Mouse (Mus musculus) megakaryocyte, adult 5-6 weeks (primary cell): ENCODE data around the gene Pxn. TPM values are rescaled to one million over a fixed set of nuclear protein-coding genes. Genes with fewer than 3 reads are reported as not detected.
A peak's percentile ranks its signal among the peaks of the same experiment; 100 is the strongest.

ENCODE experiments used
- ATAC-seq: 2 replicates; pipeline ENCODE4 v1.8.0; 2016; ENCODE audit warnings: mild to moderate bottlenecking, inconsistent platforms; ENCODE audit not compliant: poor library complexity, severe bottlenecking
- total RNA-seq, 2 experiments: library from RNA; stranded (forward) in 1 of 2; stranded (reverse) in 1 of 2; fragments of 153-499, 151-499 nt in 1 of 2; fragments of 221-1000, 200-1000 nt in 1 of 2; gene quantifications; 2 replicates each; pipeline versions ENCODE4 v1.2.3 to v1.2.4; 2015 to 2017

Gene Pxn
- total RNA-seq, 2 experiments from 2014 or later = 93.8 to 199 TPM

DNA sequence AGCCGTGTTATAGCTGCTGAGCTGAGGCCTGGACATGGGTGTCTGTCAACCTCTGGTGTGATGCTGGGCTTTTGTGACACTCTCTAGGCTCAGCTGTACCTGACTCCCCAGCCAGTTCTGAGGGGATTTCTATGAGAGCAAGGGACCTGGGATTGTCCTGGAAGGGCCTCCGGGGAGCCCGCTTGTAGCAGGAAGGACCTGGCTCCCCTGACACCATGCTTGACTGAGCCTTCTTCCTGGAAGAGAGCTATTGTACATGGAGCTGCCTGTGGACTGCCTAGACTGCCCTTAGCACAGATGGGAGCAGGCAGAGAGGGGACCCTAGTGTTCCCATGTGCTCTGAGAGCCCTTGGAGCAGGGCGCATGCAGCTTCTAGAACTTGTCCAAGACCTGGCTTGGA lies 18.9 kb downstream of the Pxn start:
- ATAC-seq = no peak

DNA sequence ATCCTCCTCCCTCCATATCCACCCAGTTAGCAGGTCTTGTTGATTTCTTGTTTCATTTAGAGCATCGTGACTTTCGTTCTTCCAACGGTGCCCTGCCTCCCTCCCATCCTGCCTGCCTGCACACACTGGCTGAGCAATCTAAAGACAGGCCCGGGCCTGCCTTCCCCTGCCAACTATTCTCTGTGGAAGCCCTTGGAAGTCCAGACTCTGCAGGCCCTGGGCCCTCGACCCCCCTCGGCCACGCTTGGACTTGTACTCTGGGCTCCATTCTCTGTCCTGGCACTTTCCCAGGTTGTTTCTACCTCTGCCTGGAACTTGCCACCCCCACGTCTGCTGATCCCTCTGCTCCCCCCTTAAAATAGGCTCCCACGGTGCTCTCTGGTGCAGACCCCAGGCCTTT lies 19.5 kb downstream of the Pxn start:
- ATAC-seq = no peak

DNA sequence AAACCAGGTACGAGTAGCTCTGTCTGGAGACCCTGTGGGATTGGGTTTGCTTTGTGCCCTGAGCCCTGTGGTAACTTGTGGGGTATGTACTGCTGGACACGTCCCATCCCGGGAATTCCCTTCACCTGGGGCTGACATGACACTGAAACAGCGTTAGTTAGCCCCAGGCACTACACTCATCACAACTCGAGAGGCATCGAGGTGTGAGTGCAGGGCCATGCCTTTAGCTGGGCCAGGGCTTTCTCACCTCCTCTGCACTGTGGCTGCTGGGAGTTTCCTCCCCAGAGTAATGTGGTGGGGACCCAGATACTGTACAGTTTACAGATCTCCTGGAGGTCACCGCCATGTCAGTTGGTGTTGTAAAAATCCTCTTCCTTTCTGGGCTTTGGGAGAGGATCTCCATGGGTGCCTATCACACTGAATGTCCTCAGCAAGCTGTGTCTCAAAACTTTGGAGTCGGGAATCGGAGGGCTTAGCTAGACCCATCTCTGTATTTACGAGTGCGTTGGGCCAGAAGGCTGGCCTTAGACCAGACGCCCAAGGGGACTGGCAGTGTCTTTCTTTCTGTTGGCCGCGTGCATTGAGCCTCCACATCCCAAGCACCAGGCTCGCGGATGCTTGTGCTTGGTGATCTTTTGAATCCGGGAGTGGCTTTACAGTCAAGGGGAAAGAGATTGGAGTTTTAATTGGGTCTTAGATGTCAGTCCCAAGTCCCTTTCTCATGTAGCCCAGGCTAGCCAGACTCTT lies 20.2 kb downstream of the Pxn start:
- no peak for ATAC-seq

DNA sequence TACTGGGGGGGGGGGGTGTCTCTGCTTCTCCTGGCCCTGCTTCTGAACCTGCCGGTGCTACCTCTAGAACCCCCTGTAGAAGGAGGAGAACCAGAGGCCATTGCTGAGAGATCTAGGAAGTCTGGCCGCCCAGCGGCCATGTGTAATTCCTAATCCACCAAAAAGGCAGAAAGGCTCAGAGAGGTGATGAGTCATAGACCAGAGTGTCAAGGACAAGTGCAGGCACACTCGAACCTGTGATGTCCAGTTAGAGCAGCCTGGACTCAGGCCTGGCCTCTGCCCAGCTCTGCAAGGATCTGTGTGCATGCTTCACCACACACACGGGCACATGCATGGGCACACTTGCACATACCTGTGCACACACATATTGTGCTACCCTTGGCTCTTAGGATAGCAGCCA lies 21.7 kb downstream of the Pxn start:
- no peak for ATAC-seq

DNA sequence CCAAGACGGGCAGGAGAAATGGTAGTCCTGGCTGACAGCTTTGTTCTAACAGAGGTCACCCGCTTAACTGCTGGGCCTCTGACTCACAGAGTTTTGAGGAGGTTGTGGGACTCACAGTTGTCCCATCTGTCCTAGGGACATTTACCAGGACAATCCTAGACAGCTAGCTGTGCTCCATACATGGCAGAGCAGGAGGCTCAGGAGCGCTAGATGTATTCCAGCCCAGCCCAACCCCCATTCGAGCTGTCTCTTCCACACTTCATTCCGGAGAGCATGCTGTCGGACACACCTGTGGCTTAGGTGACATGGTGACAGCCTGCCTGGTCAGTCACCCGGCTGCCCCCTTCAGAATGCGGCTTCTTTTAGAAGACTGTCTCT lies 22.9 kb downstream of the Pxn start:
- no peak for ATAC-seq

DNA sequence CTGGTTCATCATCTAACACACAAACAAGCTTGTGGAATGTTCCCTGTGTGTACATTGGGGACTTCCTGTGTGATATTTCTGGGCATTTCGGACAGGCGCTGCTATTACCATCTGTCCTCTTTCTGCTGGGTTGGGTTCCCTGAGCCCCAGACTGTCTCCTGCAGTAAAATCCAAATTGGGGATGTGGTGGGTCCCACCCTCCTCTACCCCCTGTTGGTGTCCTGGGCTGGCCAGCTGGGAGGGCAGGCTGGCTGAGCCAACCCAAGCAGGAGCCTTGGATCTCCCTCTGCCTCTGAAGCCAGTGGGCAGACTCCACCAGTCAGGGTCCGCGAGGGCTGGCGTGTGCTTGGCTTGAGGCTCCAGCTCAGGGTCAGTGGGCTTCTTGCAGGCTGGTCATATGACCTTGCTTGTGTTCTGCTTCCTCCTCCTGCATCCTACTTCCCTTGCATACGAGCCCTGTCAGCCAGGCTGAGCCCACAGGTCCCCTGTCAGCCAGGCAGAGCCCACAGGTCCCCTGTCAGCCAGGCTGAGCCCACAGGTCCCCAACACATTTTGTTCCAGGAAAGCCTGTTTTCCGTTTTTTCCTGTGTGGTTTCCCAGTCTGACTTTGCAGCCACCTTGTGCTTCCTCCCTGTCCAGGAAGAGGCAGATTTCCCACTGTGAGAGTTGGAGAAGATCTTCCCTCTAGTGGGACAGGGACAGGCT lies 23.4 kb downstream of the Pxn start:
- ATAC-seq = peak; percentile 67

DNA sequence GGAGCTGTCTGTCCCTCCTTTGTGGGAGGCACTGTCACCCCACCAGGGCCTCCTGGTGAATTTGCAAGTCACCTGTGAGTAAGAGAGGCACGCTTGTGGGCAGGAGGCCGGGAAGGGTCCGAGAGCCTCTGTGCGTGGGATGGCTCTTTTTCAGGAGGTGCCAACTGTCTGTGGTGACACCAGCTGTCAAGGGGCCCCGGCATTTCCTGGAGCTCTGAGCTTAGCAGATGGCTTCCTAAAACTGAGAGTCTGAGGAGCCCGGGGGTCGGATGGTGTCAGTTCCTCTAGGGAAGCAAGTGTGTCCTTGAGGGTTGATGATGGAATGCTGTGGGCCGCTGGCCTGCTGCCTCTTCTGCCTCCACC lies 24.0 kb downstream of the Pxn start:
- peak; percentile 16 for ATAC-seq

DNA sequence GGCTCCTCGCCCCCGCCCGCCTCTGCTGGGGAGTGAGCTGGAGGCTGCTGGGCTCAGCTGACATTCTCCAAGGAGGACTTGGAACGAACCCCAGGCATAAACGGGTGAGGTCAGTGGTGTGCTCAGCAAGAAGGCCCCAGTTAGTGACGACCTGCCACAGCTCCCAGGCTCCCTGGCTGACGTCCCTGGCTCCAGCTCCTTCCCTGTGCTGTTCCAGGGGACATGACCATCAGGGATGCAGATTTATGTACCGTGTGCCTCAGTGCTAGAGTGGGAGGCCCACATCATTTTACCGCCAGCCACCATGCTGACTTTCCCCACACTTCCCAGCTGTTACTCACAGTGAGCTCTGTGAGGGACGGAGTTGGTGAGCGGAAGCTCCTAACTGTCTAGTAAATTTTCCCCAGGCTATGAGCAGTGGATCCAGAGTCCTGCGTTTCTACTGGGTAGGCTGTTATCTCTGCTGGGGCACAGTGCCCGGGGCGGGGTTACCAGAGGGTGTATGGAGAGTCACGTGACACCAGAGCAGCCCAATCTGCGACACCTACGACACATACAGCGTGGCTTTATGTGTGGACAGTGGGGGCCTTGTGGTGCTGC lies 25.3 kb downstream of the Pxn start:
- ATAC-seq = no peak

DNA sequence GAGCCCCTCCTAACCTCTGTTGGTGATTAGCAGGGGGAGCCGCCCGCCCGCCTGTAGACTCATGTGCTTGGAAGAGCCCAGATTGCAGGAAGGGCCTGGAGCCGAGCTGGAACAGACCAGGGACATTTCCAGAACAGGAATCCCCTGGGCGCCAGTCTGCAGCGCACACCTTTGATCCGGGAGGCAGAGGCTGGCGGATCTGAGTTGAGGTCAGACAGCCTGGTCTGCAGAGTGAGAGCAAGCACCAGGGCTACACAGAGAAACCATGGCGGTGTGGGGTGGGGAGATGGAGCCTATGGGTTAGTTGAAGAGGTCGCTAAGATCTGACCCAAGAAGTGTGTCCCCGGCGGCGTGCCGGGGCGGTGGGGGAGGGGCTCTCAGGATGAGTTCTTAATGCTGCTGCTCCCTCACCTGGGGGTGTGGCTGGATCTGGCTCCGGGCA lies 27.8 kb downstream of the Pxn start:
- ATAC-seq = no peak

DNA sequence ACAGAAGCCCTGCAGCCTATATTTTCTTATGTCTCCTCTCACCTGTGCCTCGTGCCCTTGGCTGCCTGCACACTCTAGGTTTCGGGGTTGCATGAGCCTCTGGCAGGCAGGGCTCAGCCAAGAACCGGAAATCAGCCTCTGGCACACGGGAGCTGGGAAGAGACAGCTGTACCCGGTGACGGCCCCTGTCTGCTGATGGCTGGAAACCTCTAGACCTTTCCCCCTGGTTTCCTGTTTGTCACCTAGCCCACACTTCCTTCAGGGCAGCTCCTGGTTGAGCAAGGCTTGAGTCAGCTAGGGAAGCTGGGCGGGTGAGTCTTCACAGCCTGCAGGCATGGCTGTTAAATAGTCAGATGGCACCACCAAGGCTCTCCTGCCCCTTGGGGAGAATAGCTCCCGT lies 28.4 kb downstream of the Pxn start:
- peak; percentile 51 for ATAC-seq

DNA sequence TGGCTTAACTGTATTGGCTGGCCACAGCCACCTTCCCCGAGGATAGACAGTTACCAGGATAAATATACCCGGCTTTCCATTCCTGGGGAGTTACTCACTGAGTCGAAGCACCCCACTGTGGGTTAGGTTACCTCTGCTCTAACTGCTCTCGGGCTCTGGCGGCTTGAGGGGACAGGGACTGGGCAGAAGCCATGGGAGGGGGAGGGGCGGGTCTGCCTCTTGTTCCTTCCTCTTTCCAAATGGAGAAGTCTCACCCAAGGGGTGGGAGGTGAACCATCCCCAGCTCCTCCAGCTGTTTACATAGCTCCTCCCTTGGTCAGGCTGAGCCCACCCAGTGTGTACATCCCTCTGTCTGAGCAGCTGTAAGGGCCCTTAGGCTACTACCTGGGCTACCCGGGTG lies 29.2 kb downstream of the Pxn start:
- peak; percentile 57 for ATAC-seq

DNA sequence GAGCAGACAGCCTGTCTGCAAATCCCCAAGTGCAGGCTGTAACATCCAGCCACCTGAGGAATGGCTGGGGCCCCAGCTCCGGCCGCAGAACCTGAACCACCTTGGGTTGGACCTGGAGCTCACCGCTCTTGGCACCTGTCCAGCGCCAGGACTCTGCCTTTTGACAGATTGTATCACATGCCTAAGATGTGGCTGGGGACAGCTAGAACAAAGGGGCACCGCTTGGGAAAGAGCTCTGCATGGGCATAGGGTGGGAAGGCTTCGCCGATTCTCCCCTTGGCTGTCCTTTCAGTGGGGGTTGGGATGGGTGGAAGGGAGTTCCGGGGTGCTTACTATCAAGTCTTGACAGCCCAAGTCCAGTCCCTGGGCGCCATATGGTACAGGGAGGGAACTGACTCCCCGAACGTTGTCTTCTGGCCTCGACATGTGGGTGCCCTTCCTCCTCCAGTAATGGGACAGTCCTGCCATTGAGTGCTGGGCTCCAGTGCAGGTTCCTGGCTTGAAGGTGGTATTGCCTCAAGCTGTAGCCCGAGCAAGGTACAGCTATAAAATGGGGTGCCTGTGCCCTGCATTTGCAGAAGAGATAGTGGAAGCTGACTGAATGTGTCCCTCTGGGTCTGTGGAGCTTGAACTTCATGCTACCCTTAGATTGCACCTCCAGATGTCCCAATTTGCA lies 31.7 kb downstream of the Pxn start:
- ATAC-seq = no peak

DNA sequence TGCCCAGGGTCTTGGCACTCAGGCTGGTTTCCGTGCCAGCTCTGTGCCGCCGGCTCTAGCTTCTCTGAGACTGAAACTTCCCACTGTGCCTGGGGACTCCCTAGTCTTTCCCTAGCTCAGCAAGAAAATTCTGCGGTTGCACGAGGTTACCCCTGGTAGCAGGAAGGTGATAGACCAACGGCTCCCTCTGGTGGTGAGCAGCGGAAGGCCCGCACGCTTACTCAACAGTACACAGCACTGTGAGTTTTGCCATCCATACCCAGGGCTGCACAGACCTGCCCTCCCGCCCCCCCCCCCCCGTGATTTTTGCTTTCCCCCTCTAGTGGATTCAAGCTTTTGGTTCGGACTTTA lies 32.2 kb downstream of the Pxn start:
- peak; percentile 43 for ATAC-seq

DNA sequence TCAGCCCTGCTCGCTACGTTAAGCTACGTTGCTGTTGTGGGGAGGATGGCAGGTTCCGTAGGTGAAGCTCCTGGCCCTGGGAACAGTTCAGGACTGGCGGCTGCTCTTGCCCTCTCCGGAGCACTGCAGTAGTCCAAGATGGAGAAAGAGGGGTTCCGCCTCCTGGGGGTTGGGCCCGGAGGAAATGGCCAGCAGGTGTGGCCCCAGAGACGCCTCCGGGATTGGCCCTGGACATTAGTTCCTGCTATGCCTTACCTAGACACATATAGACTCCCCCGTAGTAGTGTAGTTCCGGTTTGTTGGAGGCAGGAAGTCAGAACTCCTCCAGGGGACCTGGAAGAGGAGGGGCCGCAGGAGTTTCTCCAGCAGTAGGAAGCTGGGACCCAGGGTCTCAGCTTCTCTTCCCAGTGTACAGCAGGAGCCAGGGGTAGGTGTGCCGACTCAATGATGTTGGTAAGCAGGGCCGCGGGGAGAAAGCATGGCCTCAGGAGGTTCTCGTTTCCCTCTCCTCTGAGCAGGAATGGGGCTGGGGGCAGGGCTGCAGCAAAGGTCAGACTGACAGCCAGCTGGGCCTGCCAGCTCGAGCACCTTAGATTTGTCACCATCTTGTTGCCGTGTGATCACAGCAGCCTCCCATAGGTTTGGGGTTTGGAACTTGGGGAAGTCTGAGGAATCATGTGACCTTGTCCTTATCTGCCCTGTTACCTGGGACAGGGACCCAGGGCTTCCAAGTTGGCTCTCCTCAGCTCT lies 36.3 kb downstream of the Pxn start:
- peak; percentile 65 for ATAC-seq

DNA sequence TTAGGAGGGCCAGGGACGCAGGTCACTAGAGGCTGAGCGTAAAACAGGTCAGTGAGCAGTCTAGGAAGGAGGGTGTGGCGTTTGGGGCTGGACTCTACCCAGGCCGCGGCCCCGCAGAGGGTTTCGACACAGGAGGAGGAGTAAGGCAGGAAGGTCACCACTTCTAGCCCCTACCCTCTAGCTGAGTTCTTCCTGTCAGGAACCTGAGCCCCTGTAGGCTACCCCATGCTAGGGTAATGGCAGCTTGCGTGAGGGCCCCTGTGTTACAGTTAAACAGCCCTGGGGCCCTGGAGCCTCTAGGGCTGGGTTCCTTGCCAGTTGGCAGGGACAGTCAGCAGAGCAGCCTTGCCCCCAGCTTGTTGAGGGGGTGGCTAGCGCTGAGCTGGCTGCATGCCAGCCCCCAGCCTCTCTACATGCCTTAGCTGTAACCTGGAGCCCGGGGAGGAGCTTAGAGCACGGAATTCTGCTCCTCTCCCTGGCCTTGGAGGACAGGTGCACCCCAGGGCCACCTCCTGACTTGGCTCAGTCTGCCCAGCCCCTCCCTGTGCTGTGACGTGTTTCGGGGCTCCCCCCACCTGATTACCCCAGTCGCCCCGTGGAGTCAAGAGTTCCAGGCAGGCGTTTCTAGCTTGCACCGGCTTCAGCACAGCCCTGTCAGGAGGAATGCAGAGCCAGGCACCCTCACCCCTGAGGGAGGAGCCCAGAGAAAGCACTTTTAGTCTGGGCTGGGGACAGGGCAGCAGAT lies 37.2 kb downstream of the Pxn start:
- ATAC-seq = peak; percentile 60

DNA sequence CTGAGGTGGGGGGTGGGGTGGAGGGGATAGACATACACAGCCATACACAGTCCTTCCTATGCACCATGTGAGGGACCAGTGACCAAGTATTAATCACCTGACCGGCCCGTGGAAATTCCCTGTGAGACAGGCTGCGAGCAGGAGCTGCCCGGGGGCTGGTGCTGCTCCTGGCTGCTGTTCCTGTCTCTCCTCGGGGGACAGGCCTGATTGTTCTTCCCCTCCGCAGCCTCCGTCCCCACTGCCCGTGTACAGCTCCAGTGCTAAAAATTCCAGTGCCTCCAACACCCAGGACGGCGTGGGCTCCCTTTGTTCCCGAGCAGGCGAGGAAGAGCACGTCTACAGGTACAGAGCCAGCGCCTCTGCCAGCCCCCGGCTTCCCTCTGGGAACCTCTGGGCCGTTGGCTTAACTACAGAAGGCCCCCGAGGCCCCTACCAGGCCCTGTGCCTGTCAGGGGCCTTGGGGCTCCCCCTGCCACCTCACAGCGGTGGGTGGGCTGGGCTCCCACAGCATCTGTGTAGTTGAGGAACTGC lies 38.2 kb downstream of the Pxn start:
- ATAC-seq = no peak

DNA sequence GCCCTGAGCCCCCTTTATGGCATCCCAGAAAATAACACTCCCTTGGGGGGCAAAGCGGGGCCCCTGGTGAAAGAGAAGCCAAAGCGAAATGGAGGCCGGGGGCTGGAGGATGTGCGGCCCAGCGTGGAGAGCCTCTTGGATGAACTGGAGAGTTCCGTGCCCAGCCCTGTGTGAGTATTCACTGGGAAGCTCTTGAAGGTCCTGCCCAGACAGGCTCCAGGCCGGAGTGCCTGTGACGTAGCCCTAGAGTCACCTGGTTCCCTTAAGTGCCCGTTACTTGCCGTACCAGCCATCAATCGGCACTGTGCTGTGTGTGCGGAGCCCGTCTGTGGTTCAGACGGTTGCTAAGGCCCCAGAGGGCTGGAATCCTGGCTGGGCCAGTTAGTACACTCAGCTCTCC lies 39.2 kb downstream of the Pxn start:
- ATAC-seq = no peak

DNA sequence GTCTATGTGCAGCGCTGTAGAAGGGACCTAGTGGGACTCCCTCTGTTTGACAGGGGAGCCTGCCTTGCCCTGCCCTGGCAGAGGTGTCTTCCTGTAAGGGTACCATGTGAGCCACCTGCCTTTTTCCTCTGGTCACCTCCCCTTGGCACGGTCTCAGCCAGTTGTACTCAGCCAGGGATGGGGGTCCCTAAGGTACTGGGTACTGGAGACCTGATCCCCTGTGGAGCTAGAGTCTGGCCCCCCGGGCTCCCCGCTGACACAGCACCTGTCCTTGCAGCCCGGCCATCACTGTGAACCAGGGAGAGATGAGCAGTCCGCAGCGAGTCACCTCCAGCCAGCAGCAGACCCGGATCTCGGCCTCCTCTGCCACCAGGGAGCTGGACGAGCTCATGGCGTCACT lies 40.1 kb downstream of the Pxn start:
- no peak for ATAC-seq

DNA sequence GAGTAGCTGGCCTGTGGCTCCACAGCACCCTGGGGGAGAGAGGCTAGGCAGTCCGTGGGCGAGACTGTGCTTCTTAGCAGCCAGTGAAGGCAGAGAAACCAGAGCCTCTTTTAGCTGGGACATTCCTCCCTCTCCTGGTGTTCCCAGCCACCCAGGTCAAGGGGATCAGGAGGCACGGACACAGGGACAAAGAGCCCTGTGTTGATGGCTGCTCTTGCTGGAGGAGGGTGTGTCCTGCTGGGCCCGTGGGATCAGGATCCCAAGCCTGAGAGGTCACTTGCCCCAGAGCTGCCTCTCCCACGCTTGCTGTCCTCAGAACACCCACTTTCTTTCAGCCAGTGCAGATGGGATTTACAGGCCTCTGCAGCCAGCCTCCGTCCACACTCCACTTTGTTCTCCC lies 40.5 kb downstream of the Pxn start:
- ATAC-seq = no peak

DNA sequence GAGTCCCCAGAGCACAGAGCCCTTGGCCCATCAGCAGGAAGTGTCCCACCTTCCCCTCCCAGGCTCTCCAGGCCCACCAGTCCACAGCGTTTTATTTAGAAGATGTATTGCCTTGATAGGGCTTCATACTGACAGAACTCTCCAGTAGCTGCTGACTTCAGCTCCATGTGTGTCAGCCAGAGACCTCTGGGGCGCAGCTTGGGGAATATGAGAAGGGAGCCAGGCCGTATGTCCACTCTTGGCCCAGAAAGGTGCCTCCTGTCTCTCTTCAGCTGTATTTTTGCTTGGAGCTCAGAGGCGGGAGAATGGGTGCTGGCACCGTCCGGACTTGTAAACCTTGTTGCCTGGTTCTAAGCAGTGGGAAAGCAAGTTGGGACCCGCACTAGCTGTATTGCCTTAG lies 40.9 kb downstream of the Pxn start:
- ATAC-seq = no peak
